Mouse (Mus musculus) spleen, adult 2 months (tissue): ENCODE measurements around the gene Wrap73. TPM values are rescaled to one million over a fixed set of nuclear protein-coding genes. Genes with fewer than 3 reads are reported as not detected.

Experiments
- DNase-seq, 2 experiments: peaks; one replicate each; pipeline versions ENCODE4 v3.0.0 to v3.0.0-alpha.2; 2012 to 2021; ENCODE audit warnings: low spot score in 2 of 2, low read depth in 1 of 2
- H3K27ac ChIP-seq: fragments of 200-500 bp; 2 replicates; pipeline ENCODE4 v1.5.1; 2012; ENCODE audit warnings: low read length, inconsistent platforms; ENCODE audit not compliant: insufficient read depth
- H3K27me3 ChIP-seq: fragments of 200-500 bp; 2 replicates; pipeline ENCODE4 v1.6.1; 2012; ENCODE audit warnings: mild to moderate bottlenecking, moderate library complexity, low read length, inconsistent platforms; ENCODE audit not compliant: control insufficient read depth, insufficient read depth
- H3K36me3 ChIP-seq: fragments of 200-500 bp; 2 replicates; pipeline ENCODE4 v1.6.1; 2012; ENCODE audit warnings: mild to moderate bottlenecking, low read length, inconsistent platforms; ENCODE audit not compliant: control insufficient read depth, insufficient read depth
- H3K4me1 ChIP-seq: fragments of 200-500 bp; 2 replicates; pipeline ENCODE4 v1.6.1; 2011; ENCODE audit warnings: inconsistent platforms; ENCODE audit not compliant: control insufficient read depth, insufficient read depth, insufficient read length
- H3K4me3 ChIP-seq: fragments of 200-500 bp; 2 replicates; pipeline ENCODE4 v1.5.1; 2011; ENCODE audit warnings: mild to moderate bottlenecking, inconsistent platforms; ENCODE audit not compliant: insufficient read depth, insufficient read length; ENCODE audit errors: extremely low read depth
- CTCF ChIP-seq: fragments of 200-500 bp; IDR thresholded peaks from 2 replicates; pipeline ENCODE4 v1.5.1; 2011; ENCODE audit warnings: mild to moderate bottlenecking, inconsistent platforms; ENCODE audit not compliant: insufficient read depth, insufficient read length, insufficient replicate concordance; ENCODE audit errors: extremely low read depth
- POLR2A ChIP-seq: fragments of 200-500 bp; IDR thresholded peaks from 2 replicates; pipeline ENCODE4 v1.6.1; 2011; ENCODE audit warnings: low read depth, low read length, inconsistent platforms
- WGBS: fragments of 180-500 bp; shearing (Covaris S2); methylation state at CpG from one replicate; pipeline ENCODE4 v1.1.7; 2018; 5-methylcytosine and 5-hydroxymethylcytosine counted together
- polyA plus RNA-seq: library from polyadenylated mRNA; depleted of rRNA; stranded (reverse); fragments of >200 nt; gene quantifications from 2 replicates; pipeline ENCODE4 v1.2.3, GENCODE M21; 2012; rRNA removed

Gene Wrap73
- polyA plus RNA-seq: 24.7 and 31.7 TPM in 2 replicates

DNA sequence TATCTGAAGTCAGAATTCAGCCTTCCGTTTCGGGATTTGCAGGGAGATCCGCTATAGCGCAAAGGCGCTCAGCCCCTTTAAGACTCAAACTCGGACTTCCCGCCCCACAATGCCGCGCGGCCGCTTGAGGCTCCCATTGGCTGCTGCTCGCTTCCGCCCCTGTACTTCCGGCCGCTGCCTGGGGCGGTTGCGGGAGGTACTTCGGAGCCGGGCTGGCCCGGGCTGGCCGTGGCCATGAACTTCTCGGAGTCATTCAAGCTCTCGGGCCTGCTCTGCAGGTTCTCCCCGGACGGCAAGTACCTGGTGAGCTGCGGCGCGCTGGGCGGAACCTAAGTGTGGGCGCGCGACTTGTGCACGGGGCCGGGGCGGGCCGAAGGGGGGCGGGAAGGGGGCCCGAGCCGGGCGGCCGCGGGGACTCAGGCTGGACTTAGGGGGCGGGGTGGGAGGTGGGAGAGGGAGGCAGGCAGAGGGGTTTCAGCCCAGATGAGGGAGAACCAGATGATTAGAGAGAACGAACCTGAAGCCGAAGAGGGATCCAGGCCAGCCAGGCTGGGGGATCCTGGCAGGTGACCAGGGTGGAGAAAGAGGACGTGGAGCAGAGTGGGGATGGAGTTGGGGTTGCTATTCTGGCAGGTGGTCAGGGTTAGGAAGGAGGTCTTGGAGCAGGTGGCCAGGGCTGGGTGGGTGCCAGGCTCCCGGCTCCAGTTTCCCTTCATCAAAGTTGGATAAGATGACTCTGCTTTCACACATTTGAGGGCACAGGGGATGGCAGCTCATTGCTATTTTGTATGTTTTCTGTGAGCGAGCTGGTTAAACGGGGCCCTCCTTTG, at the start of gene Wrap73:
TSS of gene Wrap73 (plus strand) at position 162 of the 830 bp plus-strand sequence.
- Histone ChIP-seq H3K27ac (no peak within 1 kb of the TSS; the same call in 1 of the 2 replicates), H3K4me1 (peaks cover 11% of the 10 kb centered on the region), H3K36me3 (peaks cover 2% of the 10 kb centered on the region; the same call in 1 of the 2 replicates), H3K27me3 (peaks cover 28% of the 10 kb centered on the region), H3K4me3 (peak within 1 kb of the TSS; percentile 97)
- WGBS: 2% methylated on average over 44 of the region's 49 CpGs
- DNase-seq: peak; percentile 63 to 86
- TF ChIP-seq CTCF (no peak), POLR2A (peak; percentile 58)

DNA sequence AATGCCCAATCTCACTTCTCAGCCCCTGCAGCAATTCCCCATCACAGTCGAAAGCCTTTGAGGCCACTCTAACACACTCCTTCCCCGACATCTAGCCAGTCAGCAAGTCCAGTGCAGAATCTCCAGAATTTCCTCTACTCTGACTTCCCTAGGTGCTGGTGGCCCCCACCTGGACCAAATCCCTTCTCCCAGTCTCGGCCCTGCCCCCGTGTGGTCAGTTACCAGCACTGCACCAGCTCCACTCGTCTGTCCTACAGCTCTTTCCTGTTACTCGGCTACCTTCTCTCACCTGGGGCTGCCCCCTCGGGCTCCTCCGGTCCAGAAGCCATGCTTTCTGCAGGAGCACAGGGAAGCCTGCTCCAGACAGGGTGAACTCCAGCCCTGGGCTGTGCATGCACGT, 49.0 kb upstream of the Wrap73 start:
- TF ChIP-seq POLR2A (no peak), CTCF (peak; percentile 56; the same call in 1 of the 2 replicates)
- Histone ChIP-seq H3K27me3 (no peaks in the 10 kb centered on the region), H3K27ac (no peak overlapping the region), H3K4me1 (no peaks in the 10 kb centered on the region), H3K4me3 (no peak overlapping the region), H3K36me3 (no peaks in the 10 kb centered on the region)
- 19% methylated on average over 9 of the region's 9 CpGs for WGBS
- peak in 1 of 2 experiments; percentile 19 for DNase-seq

GRCm38 (mm10) chr4:154096111-154096510, 46.1 kb upstream of the Wrap73 start:
- TF ChIP-seq POLR2A (no peak), CTCF (no peak)
- no peaks in the 10 kb centered on the region for H3K4me1 ChIP-seq
- DNase-seq: no peak
- 30% methylated on average over 6 of the region's 6 CpGs for WGBS
- no peaks in the 10 kb centered on the region for H3K27me3 ChIP-seq
- no peak overlapping the region for H3K27ac ChIP-seq
- no peaks in the 10 kb centered on the region for H3K36me3 ChIP-seq
- no peak overlapping the region for H3K4me3 ChIP-seq

DNA sequence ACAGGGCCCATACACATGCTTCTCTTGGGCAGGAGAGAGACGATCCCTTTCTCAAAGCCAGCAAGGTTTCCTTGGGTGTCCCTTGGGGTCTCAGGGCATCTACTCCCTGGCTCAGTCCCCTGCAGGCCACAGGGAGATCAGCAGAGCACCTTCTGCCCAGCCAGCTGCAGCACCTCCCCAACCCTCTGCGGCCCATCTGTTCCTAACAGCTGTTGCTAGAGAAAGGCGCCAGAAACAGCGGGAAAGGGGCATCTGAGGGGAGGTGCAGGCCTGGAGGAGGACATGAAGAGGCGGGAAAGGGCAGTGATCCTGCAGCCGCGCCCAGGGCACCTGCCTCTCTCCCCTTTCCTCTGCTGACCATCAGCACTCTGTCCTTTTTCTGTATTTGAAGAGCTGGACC, 42.8 kb upstream of the Wrap73 start:
- no peak for TF ChIP-seq CTCF
- TF ChIP-seq POLR2A: no peak
- WGBS: 43% methylated on average over 7 of the region's 7 CpGs
- no peak overlapping the region for H3K27ac ChIP-seq
- H3K4me1 ChIP-seq: no peaks in the 10 kb centered on the region; the same call in 1 of the 2 replicates
- no peaks in the 10 kb centered on the region for H3K36me3 ChIP-seq
- no peaks in the 10 kb centered on the region for H3K27me3 ChIP-seq
- no peak overlapping the region for H3K4me3 ChIP-seq
- DNase-seq: no peak

GRCm38 (mm10) chr4:154103386-154103785, 38.8 kb upstream of the Wrap73 start:
- H3K4me3 ChIP-seq: no peak overlapping the region
- no peaks in the 10 kb centered on the region; the same call in 1 of the 2 replicates for H3K4me1 ChIP-seq
- no peaks in the 10 kb centered on the region for H3K27me3 ChIP-seq
- H3K36me3 ChIP-seq: no peaks in the 10 kb centered on the region
- WGBS: 66% methylated on average over 8 of the region's 8 CpGs
- no peak for DNase-seq
- no peak for TF ChIP-seq CTCF
- no peak for TF ChIP-seq POLR2A
- H3K27ac ChIP-seq: no peak overlapping the region

- Histone ChIP-seq H3K36me3 (no peaks in the 10 kb centered on the region), H3K27me3 (no peaks in the 10 kb centered on the region), H3K4me3 (no peak overlapping the region), H3K27ac (no peak overlapping the region), H3K4me1 (no peaks in the 10 kb centered on the region; the same call in 1 of the 2 replicates)
- TF ChIP-seq CTCF: no peak
- no peak for TF ChIP-seq POLR2A
- WGBS: 67% methylated on average over 10 of the region's 10 CpGs
- DNase-seq: no peak
These were observed 38.3 kb upstream of the Wrap73 start for GRCm38 (mm10) chr4:154103912-154104311.
